Mouse (Mus musculus) gastrocnemius, postnatal 10 days (tissue): Measurements from ENCODE around the gene Peli1. TPM values are rescaled to one million over a fixed set of nuclear protein-coding genes. Genes with fewer than 3 reads are reported as not detected.

Source experiments
- DNase-seq: peaks from one replicate; pipeline ENCODE4 v3.0.0; 2021; ENCODE audit warnings: mixed read lengths
- total RNA-seq, 2 experiments: library from RNA; stranded (reverse); gene quantifications; 2 replicates each; pipeline ENCODE4 v1.2.3; 2021

Peli1 gene
- total RNA-seq, 2 experiments from 2014 or later, result 15.5 to 16.5 TPM

DNA sequence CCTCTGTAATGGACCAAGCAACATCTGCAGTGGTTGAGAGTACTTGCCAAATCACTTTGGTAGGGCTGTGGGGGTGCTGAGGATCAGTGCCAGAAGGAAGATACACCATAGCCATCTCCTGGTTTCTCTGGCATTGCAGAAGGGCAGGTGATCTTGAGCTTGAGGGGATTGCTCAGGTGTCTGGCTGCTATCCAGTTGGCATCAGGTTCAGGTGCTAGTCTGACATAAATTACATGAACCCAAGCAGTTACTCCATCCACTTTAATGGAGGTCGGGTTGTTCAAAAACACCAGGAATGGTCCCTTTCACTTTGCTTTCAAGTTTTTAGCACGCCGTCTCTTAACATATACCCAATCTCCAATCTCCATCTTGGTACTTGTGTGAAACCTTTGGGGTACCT is 103.8 kb downstream of the Peli1 start:
- DNase-seq, result no peak

Other genes with a start within 250 kb of the Peli1 start
- gene Vps54, start 148.0 kb downstream of the Peli1 start, total RNA-seq, result 10 to 100 TPM; 18.8 to 23.4 TPM